Mouse (Mus musculus): Measurements from ENCODE around the gene Gkn1. TPM values are rescaled to one million over a fixed set of nuclear protein-coding genes. Genes with fewer than 3 reads are reported as not detected.

Gene Gkn1
- polyA plus RNA-seq, 1 experiment, result not detected

- TF ChIP-seq FOSL1 (IDR thresholded peaks at IDR 0.05; ENCODE audit: insufficient read depth, low read length, poor library complexity, severe bottlenecking) (no peak), MYOD1 (IDR thresholded peaks at IDR 0.05; ENCODE audit: control insufficient read depth, insufficient read length, low read depth) (no peak), MAX (IDR thresholded peaks at IDR 0.05) (no peak), CTCF (IDR thresholded peaks at IDR 0.05; ENCODE audit: control insufficient read depth, insufficient read depth, insufficient read length) (no peak), CEBPB (IDR thresholded peaks at IDR 0.05; ENCODE audit: low read depth) (no peak), MYOG (IDR thresholded peaks at IDR 0.05; ENCODE audit: control insufficient read depth, extremely low read depth, insufficient read length) (no peak), USF1 (IDR thresholded peaks at IDR 0.05; ENCODE audit: low read depth) (no peak)
- Histone ChIP-seq H3K79me3 (ENCODE audit: low read depth) (peaks cover 1% of the 10 kb centered on the region), H3ac (ENCODE audit: control insufficient read depth, insufficient read length, low read depth) (no peak overlapping the region), H3K79me2 (ENCODE audit: control insufficient read depth, insufficient read depth) (no peaks in the 10 kb centered on the region), H3K36me3 (ENCODE audit: control insufficient read depth, insufficient read depth) (no peaks in the 10 kb centered on the region), H3K4me3 (ENCODE audit: insufficient read depth, poor library complexity, severe bottlenecking) (no peak overlapping the region), H3K27me3 (ENCODE audit: control insufficient read depth, insufficient read depth, insufficient read length) (no peaks in the 10 kb centered on the region)
Observed at GRCm38 (mm10) chr6:87323381-87323780, 27.4 kb downstream of the Gkn1 start.

- no peaks in the 10 kb centered on the region for H3K79me2 ChIP-seq (ENCODE audit: control insufficient read depth, insufficient read depth)
- no peaks in the 10 kb centered on the region for H3K27me3 ChIP-seq (ENCODE audit: control insufficient read depth, insufficient read depth, insufficient read length)
- no peak overlapping the region for H3ac ChIP-seq (ENCODE audit: control insufficient read depth, insufficient read length, low read depth)
- no peak overlapping the region for H3K4me3 ChIP-seq (ENCODE audit: insufficient read depth, poor library complexity, severe bottlenecking)
- no peak for TF ChIP-seq MYOG (IDR thresholded peaks at IDR 0.05; ENCODE audit: control insufficient read depth, extremely low read depth, insufficient read length)
- no peak for TF ChIP-seq CEBPB (IDR thresholded peaks at IDR 0.05; ENCODE audit: low read depth)
- no peak for TF ChIP-seq FOSL1 (IDR thresholded peaks at IDR 0.05; ENCODE audit: insufficient read depth, low read length, poor library complexity, severe bottlenecking)
- TF ChIP-seq USF1 (IDR thresholded peaks at IDR 0.05; ENCODE audit: low read depth), result no peak
- no peak for TF ChIP-seq MAX (IDR thresholded peaks at IDR 0.05)
- no peak for TF ChIP-seq MYOD1 (IDR thresholded peaks at IDR 0.05; ENCODE audit: control insufficient read depth, insufficient read length, low read depth)
- TF ChIP-seq CTCF (IDR thresholded peaks at IDR 0.05; ENCODE audit: control insufficient read depth, insufficient read depth, insufficient read length), result no peak
- no peaks in the 10 kb centered on the region for H3K79me3 ChIP-seq (ENCODE audit: low read depth)
- no peaks in the 10 kb centered on the region for H3K36me3 ChIP-seq (ENCODE audit: control insufficient read depth, insufficient read depth)
Observed at GRCm38 (mm10) chr6:87318651-87319050, 32.1 kb downstream of the Gkn1 start.

- H3K79me3 ChIP-seq (ENCODE audit: low read depth), result no peaks in the 10 kb centered on the region
- H3ac ChIP-seq (ENCODE audit: control insufficient read depth, insufficient read length, low read depth), result no peak overlapping the region
- no peaks in the 10 kb centered on the region for H3K27me3 ChIP-seq (ENCODE audit: control insufficient read depth, insufficient read depth, insufficient read length)
- H3K4me3 ChIP-seq (ENCODE audit: insufficient read depth, poor library complexity, severe bottlenecking), result no peak overlapping the region
- H3K79me2 ChIP-seq (ENCODE audit: control insufficient read depth, insufficient read depth), result no peaks in the 10 kb centered on the region
- no peak for TF ChIP-seq MAX (IDR thresholded peaks at IDR 0.05)
- TF ChIP-seq FOSL1 (IDR thresholded peaks at IDR 0.05; ENCODE audit: insufficient read depth, low read length, poor library complexity, severe bottlenecking), result no peak
- TF ChIP-seq MYOG (IDR thresholded peaks at IDR 0.05; ENCODE audit: control insufficient read depth, extremely low read depth, insufficient read length), result no peak
- no peak for TF ChIP-seq MYOD1 (IDR thresholded peaks at IDR 0.05; ENCODE audit: control insufficient read depth, insufficient read length, low read depth)
- no peak for TF ChIP-seq CTCF (IDR thresholded peaks at IDR 0.05; ENCODE audit: control insufficient read depth, insufficient read depth, insufficient read length)
- TF ChIP-seq USF1 (IDR thresholded peaks at IDR 0.05; ENCODE audit: low read depth), result no peak
- no peak for TF ChIP-seq CEBPB (IDR thresholded peaks at IDR 0.05; ENCODE audit: low read depth)
- no peaks in the 10 kb centered on the region for H3K36me3 ChIP-seq (ENCODE audit: control insufficient read depth, insufficient read depth)
Observed at GRCm38 (mm10) chr6:87316966-87317365, 33.8 kb downstream of the Gkn1 start.

GRCm38 (mm10) chr6:87312761-87313160, 38.0 kb downstream of the Gkn1 start:
- Histone ChIP-seq H3K27me3 (ENCODE audit: control insufficient read depth, insufficient read depth, insufficient read length) (no peaks in the 10 kb centered on the region), H3K36me3 (ENCODE audit: control insufficient read depth, insufficient read depth) (no peaks in the 10 kb centered on the region), H3K4me3 (ENCODE audit: insufficient read depth, poor library complexity, severe bottlenecking) (no peak overlapping the region), H3ac (ENCODE audit: control insufficient read depth, insufficient read length, low read depth) (no peak overlapping the region), H3K79me2 (ENCODE audit: control insufficient read depth, insufficient read depth) (no peaks in the 10 kb centered on the region), H3K79me3 (ENCODE audit: low read depth) (no peaks in the 10 kb centered on the region)
- TF ChIP-seq CEBPB (IDR thresholded peaks at IDR 0.05; ENCODE audit: low read depth) (no peak), MYOD1 (IDR thresholded peaks at IDR 0.05; ENCODE audit: control insufficient read depth, insufficient read length, low read depth) (no peak), FOSL1 (IDR thresholded peaks at IDR 0.05; ENCODE audit: insufficient read depth, low read length, poor library complexity, severe bottlenecking) (no peak), USF1 (IDR thresholded peaks at IDR 0.05; ENCODE audit: low read depth) (no peak), MAX (IDR thresholded peaks at IDR 0.05) (no peak), CTCF (IDR thresholded peaks at IDR 0.05; ENCODE audit: control insufficient read depth, insufficient read depth, insufficient read length) (no peak), MYOG (IDR thresholded peaks at IDR 0.05; ENCODE audit: control insufficient read depth, extremely low read depth, insufficient read length) (no peak)

- Histone ChIP-seq H3K36me3 (ENCODE audit: control insufficient read depth, insufficient read depth) (no peaks in the 10 kb centered on the region), H3K4me3 (ENCODE audit: insufficient read depth, poor library complexity, severe bottlenecking) (no peak overlapping the region), H3ac (ENCODE audit: control insufficient read depth, insufficient read length, low read depth) (no peak overlapping the region), H3K27me3 (ENCODE audit: control insufficient read depth, insufficient read depth, insufficient read length) (no peaks in the 10 kb centered on the region), H3K79me3 (ENCODE audit: low read depth) (no peaks in the 10 kb centered on the region), H3K79me2 (ENCODE audit: control insufficient read depth, insufficient read depth) (no peaks in the 10 kb centered on the region)
- TF ChIP-seq CEBPB (IDR thresholded peaks at IDR 0.05; ENCODE audit: low read depth), result no peak
- no peak for TF ChIP-seq CTCF (IDR thresholded peaks at IDR 0.05; ENCODE audit: control insufficient read depth, insufficient read depth, insufficient read length)
- no peak for TF ChIP-seq FOSL1 (IDR thresholded peaks at IDR 0.05; ENCODE audit: insufficient read depth, low read length, poor library complexity, severe bottlenecking)
- TF ChIP-seq MAX (IDR thresholded peaks at IDR 0.05), result no peak
- TF ChIP-seq MYOG (IDR thresholded peaks at IDR 0.05; ENCODE audit: control insufficient read depth, extremely low read depth, insufficient read length), result no peak
- no peak for TF ChIP-seq MYOD1 (IDR thresholded peaks at IDR 0.05; ENCODE audit: control insufficient read depth, insufficient read length, low read depth)
- TF ChIP-seq USF1 (IDR thresholded peaks at IDR 0.05; ENCODE audit: low read depth), result no peak
Observed at GRCm38 (mm10) chr6:87304486-87304885, 46.3 kb downstream of the Gkn1 start.

- no peaks in the 10 kb centered on the region for H3K79me3 ChIP-seq (ENCODE audit: low read depth)
- no peaks in the 10 kb centered on the region for H3K79me2 ChIP-seq (ENCODE audit: control insufficient read depth, insufficient read depth)
- no peak overlapping the region for H3ac ChIP-seq (ENCODE audit: control insufficient read depth, insufficient read length, low read depth)
- H3K36me3 ChIP-seq (ENCODE audit: control insufficient read depth, insufficient read depth), result no peaks in the 10 kb centered on the region
- no peak for TF ChIP-seq USF1 (IDR thresholded peaks at IDR 0.05; ENCODE audit: low read depth)
- TF ChIP-seq FOSL1 (IDR thresholded peaks at IDR 0.05; ENCODE audit: insufficient read depth, low read length, poor library complexity, severe bottlenecking), result no peak
- no peak for TF ChIP-seq MYOD1 (IDR thresholded peaks at IDR 0.05; ENCODE audit: control insufficient read depth, insufficient read length, low read depth)
- no peak for TF ChIP-seq MAX (IDR thresholded peaks at IDR 0.05)
- no peak for TF ChIP-seq CTCF (IDR thresholded peaks at IDR 0.05; ENCODE audit: control insufficient read depth, insufficient read depth, insufficient read length)
- TF ChIP-seq MYOG (IDR thresholded peaks at IDR 0.05; ENCODE audit: control insufficient read depth, extremely low read depth, insufficient read length), result no peak
- no peak for TF ChIP-seq CEBPB (IDR thresholded peaks at IDR 0.05; ENCODE audit: low read depth)
- H3K27me3 ChIP-seq (ENCODE audit: control insufficient read depth, insufficient read depth, insufficient read length), result no peaks in the 10 kb centered on the region
- H3K4me3 ChIP-seq (ENCODE audit: insufficient read depth, poor library complexity, severe bottlenecking), result no peak overlapping the region
Observed at GRCm38 (mm10) chr6:87302746-87303145, 48.0 kb downstream of the Gkn1 start.

Data from C2C12 (cell line).